Mouse (Mus musculus) megakaryocyte-erythroid progenitor cell, adult 5-6 weeks (primary cell): ENCODE results near the gene Gtpbp1. TPM values are rescaled to one million over a fixed set of nuclear protein-coding genes. Genes with fewer than 3 reads are reported as not detected.
A peak's percentile ranks its signal among the peaks of the same experiment; 100 is the strongest.
"Not testable (repeated sequence)": the region's sequence is repeated elsewhere in the genome, so short reads cannot be mapped to it uniquely, and the experiment has no call there.

Experiments used
- ATAC-seq: replicated peaks from 2 replicates; pipeline ENCODE4 v1.8.0; 2016; ENCODE audit warnings: mild to moderate bottlenecking, inconsistent platforms; ENCODE audit not compliant: severe bottlenecking, poor library complexity, low FRiP score, low TSS enrichment
- total RNA-seq, 2 experiments: library from RNA; stranded (forward) in 1 of 2; stranded (reverse) in 1 of 2; fragments of 200-1000, 215-1000 nt in 1 of 2; fragments of >200 nt in 1 of 2; fragmentation: Nextera tagmentation in 1 of 2; gene quantifications; 2 replicates each; pipeline ENCODE4 v1.2.3; 2014 to 2017

Gtpbp1 gene
- total RNA-seq (2014; fragmentation: Nextera tagmentation) (73.3 and 79.3 TPM in 2 replicates), total RNA-seq (2017) (99.5 and 126 TPM in 2 replicates)

DNA sequence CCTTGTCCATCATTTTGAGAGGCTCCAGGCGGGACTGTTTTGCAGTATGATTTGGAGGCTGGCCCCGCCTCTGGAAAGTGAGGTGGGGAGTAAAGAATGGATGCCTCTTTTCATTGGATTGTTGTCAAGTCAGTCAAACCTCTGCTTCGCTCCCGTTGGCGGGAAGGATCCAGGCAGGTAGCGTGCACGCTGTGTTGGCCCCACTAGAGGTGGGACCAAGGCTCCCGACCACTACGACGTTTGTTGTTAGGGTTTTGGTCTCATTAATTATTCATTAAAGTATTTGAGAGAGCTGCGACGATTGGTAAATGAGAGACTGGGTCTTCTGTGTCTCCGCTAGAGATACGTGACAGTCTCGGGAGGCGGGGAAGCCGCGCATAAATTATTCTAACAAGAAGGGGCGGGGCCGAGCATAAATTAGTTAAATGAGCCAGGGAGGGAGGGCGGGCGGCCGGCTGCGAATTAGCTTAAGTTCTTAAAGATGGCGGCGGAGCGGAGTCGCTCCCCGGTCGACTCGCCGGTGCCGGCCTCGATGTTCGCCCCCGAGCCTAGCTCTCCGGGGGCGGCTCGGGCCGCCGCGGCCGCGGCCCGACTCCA, at the start of gene Gtpbp1:
Gtpbp1 (plus strand) TSS at position 420 of the 597 bp plus-strand sequence.
- peak; percentile 75 for ATAC-seq

GRCm38 (mm10) chr15:79641135-79641817, 49.4 kb upstream of the Gtpbp1 start:
- no peak for ATAC-seq

DNA sequence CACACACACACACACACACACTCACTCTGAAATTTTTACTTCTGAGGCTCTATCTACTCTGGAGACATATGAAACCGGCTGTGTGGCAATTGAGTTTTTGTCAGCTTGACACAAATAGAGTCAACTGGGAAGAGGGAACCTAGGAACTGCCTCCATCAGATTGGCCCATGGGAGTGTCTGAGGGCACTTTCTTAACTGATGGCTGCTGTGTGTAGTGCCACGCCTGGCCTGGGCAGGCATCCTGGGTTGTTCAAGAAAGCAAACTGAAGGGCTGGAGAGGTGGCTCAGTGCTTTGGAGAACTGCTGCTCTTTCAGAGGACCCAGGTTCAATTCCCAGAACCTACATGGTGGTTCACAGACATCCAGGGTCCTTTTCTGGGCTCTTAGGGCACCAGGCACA, 45.2 kb upstream of the Gtpbp1 start:
- ATAC-seq: peak; percentile 68

DNA sequence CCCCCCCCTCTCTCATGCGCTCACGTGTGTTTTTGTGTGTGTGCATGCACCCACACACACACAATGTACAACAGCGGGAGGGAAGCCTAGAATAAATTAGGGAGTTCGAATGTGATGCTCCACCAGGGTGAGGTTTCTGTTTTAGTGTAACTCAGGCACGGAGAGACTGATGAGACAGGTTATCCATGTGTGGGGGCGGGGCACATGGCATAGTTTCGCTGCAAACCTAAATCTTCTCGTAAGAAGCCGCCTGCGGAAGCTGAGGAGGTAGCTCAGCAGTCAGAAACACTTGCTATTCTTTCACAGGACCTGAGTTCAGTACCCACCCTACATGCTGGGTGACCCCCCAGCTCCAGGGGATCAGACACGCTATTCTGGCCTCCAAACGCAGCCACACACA, 42.5 kb upstream of the Gtpbp1 start:
- no peak for ATAC-seq

DNA sequence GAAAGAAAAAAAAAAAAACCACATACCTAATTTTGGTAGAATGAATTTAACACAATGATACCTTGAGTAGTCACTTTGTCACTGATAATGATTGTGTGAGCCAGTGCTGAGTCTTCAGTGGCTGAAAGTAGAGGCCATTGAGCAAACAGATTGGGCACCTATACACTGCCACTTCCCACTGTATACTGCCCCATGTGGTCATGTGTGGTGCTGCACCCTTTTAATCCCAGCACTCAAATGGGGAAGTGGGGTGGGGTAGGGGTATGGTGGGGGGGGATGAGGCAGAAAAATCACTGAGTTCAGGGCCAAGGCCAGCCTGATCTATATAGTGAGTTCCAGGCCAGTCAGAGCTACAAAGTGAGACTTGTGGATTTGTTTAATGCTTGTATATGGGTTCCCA, 40.1 kb upstream of the Gtpbp1 start:
- ATAC-seq: 0 out of 2 replicates have a peak, but pooled peaks have one; percentile 41

GRCm38 (mm10) chr15:79651481-79651880, 39.2 kb upstream of the Gtpbp1 start:
- ATAC-seq: no peak

DNA sequence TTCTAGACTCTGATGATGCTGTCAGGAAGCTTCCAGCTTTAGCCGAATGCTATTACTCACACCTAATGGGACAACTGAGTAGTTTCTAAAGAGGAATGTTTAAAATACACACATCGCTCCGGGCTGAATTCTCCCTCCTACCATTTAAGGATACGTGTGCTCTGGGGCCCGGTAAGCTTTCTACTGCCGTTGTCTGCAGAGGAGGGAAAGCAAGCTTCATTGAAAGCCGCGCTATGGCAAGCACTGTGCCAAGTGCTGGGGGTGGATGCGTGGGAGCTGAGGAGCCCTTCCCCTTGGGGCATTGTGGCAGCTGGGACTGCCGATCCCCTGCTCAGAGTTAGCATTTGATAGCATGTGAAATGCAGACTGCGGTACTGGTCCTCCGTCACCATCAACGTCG, 34.2 kb upstream of the Gtpbp1 start:
- no peak for ATAC-seq

GRCm38 (mm10) chr15:79657837-79658530, 32.7 kb upstream of the Gtpbp1 start:
- ATAC-seq: peak; percentile 62

DNA sequence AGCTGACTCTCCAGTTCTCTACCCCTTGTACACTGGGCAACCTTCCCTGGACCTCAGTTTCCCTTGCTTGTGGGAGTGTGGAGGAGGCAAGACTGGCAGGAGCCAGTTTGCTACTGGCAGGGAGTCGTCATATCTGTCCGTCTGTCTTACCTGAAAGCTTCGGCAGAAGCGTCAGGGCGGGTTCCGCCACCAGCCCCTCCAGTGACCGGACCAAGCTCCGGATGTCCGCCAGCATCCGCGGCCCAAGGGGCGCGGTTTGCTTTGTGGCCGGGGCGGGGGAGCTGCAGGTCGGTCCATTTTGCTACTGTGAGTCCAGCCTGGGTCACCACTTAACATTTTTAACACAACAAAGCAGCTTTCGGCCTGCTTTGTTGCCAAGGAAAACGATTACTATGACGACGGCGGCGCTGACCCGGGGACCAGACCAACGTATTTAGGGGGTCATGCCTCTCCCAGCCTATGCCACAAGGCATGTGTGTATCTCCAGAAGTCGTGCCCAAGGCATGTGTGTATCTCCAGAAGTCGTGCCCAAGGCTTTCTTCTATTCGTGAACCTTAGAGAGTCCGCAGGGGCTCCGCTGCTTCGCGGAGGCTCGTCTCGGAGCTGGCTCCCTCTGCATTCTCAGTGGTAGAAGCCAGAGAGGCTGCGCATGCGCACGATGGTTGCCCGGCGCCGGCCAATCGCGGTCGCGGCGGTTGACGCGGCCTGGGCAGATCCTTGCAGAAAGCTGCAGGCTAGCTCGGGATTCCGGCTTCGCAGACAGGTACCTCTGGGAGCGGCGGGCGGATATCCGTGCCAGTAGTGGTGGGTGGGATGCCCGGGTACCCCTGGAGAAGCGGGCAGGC, 31.9 kb upstream of the Gtpbp1 start, which contains the start of the genes Fam227a and Cby1:
Fam227a (minus strand) TSS at position 426 of the 845 bp plus-strand sequence.
Cby1 (plus strand) TSS at position 669 of the 845 bp plus-strand sequence.
- peak; percentile 89 for ATAC-seq

GRCm38 (mm10) chr15:79661852-79662251, 28.8 kb upstream of the Gtpbp1 start:
- ATAC-seq: no peak

- no peak for ATAC-seq
These were observed 26.0 kb upstream of the Gtpbp1 start for GRCm38 (mm10) chr15:79664666-79665065.

DNA sequence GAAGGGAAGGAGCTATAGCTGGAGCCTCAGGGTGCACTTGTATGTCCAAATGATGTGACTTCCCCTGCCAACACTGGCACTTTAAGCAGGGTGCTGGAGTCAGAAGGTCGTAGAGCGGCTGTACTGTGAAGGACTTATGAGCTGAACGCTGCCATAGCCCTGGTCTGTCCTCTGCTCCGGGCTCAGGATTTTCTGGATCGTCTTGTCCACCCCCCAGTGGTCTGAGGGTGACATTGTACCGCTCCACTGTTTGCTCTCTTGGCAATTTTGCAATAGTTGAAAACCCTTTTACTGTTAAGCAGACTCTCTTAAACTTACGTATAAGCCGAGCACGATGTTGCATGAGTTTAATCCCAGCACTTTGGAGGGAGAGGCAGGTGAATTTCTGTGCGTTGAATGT, 21.4 kb upstream of the Gtpbp1 start:
- ATAC-seq: no peak

DNA sequence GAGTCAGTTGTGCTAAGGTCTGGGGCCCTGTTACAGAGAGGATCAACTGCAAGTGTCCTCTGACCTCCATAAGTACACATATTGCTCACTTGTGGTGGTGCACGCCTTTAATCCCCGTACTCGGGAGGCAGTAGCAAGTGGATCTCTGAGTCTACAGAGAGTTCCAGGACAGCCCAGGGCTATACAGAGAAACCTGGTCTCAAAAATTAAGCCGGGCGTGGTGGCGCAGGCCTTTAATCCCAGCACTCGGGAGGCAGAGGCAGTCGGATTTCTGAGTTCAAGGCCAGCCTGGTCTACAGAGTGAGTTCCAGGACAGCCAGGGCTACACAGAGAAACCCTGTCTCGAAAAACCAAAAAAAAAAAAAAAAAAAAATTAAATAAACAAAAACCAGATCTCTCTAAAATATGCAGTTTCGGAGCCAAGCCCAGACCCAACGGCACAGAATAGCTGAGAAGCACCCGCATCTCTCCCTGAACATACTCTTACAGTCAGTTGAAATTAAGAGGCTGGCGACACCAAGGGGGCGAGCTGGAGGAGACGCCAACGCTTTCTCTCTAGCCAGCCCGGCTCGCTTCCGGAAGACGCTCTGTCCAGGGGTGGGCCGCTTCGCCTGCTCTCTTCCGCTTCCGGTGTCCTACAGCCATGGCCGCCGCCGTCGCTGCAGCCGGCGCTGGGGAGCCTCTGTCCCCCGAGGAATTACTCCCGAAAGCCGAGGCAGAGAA, 20.2 kb upstream of the Gtpbp1 start, which contains the start of gene Tomm22:
Tomm22 (plus strand) TSS at position 613 of the 723 bp plus-strand sequence.
- ATAC-seq: peak; percentile 94

- no peak for ATAC-seq
These were observed 19.7 kb upstream of the Gtpbp1 start for GRCm38 (mm10) chr15:79670972-79671299.

- ATAC-seq: not testable (repeated sequence)
These were observed 18.8 kb upstream of the Gtpbp1 start for GRCm38 (mm10) chr15:79671828-79672348.

- no peak for ATAC-seq
These were observed 12.7 kb upstream of the Gtpbp1 start for GRCm38 (mm10) chr15:79677936-79678335.

DNA sequence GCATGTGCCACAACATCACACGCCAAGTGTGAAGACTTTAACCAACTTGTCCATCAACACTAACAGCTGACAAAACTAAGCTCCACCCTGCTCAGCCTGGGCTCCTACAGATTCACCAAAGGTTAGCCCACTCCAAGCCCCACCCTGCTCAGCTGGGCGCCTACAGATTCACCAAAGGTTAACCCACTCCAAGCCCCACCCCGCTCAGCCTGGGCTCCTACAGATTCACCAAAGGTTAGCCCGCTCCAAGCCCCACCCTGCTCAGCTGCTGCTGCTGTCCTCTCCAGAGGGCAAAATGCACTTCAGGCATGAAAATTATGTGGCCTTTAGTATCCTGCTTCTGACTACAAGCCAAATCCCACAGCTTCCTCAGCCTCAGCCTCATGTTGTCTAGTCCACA, 8.7 kb upstream of the Gtpbp1 start:
- ATAC-seq: 0 out of 2 replicates have a peak, but pooled peaks have one; percentile 11

DNA sequence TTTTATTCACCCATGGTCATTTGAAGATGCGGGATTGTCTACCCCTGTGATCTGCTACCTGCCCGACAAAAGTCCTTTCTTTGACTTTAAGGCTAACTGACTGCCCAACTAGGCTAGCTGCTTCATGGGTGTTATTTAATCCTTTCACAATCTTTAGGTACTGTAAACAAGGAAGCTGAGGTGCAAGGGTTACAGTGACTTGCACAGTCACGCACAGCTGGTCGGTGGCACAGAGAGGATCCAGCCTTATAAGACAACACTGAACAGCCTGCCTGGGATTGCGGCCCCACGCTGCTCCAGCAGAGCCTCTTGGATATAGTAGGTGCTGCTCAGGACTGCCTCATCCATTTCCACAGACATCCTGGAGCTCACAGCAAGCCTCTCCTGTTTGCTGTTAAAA, 7.5 kb upstream of the Gtpbp1 start:
- ATAC-seq: no peak
